Mouse (Mus musculus) neural tube, embryonic 11.5 days (tissue): ENCODE results near the gene Ankrd63. TPM values are rescaled to one million over a fixed set of nuclear protein-coding genes. Genes with fewer than 3 reads are reported as not detected.

Source experiments
- ATAC-seq: fragments of 200-750 bp; cut with Nextera tagmentation; 2 replicates; pipeline ENCODE4 v1.8.0; 2017; ENCODE audit warnings: moderate number of reproducible peaks, mild to moderate bottlenecking, moderate TSS enrichment, moderate library complexity; ENCODE audit not compliant: insufficient read depth, low FRiP score, low TSS enrichment
- DNase-seq: peaks from one replicate; pipeline ENCODE4 v3.0.0-alpha.2; 2015; ENCODE audit warnings: low spot score
- H3K27ac ChIP-seq: fragments of 300-500 bp; sonication (generic); 2 replicates; pipeline ENCODE4 v1.5.1; 2014; ENCODE audit warnings: low read depth, mild to moderate bottlenecking, low read length
- H3K27me3 ChIP-seq: fragments of 300-500 bp; sonication (generic); 2 replicates; pipeline ENCODE4 v1.6.1; 2014; ENCODE audit warnings: mild to moderate bottlenecking, low read length, mixed read lengths; ENCODE audit not compliant: control insufficient read depth, insufficient read depth
- H3K36me3 ChIP-seq: fragments of 300-500 bp; sonication (generic); 2 replicates; pipeline ENCODE4 v1.6.1; 2014; ENCODE audit warnings: mild to moderate bottlenecking, low read length, moderate library complexity, mixed read lengths; ENCODE audit not compliant: control insufficient read depth, insufficient read depth
- H3K4me1 ChIP-seq: fragments of 300-500 bp; sonication (generic); 2 replicates; pipeline ENCODE4 v1.6.1; 2014; ENCODE audit warnings: low read length, mixed read lengths; ENCODE audit not compliant: control insufficient read depth, insufficient read depth
- H3K4me2 ChIP-seq: fragments of 300-500 bp; sonication (generic); 2 replicates; pipeline ENCODE4 v1.6.1; 2014; ENCODE audit warnings: low read depth, mild to moderate bottlenecking, moderate library complexity
- H3K4me3 ChIP-seq: fragments of 300-500 bp; sonication (generic); 2 replicates; pipeline ENCODE4 v1.5.1; 2014; ENCODE audit warnings: low read depth, low read length
- H3K9ac ChIP-seq: fragments of 300-500 bp; sonication (generic); 2 replicates; pipeline ENCODE4 v1.6.1; 2014; ENCODE audit warnings: mild to moderate bottlenecking, low read length
- H3K9me3 ChIP-seq: fragments of 300-500 bp; sonication (generic); 2 replicates; pipeline ENCODE4 v1.6.1; 2016; ENCODE audit warnings: low read length; ENCODE audit not compliant: control insufficient read depth
- WGBS: fragments of 180-500 bp; shearing (Covaris S2); extraction: QIAGEN DNeasy Blood & Tissue Kit; methylation state at CpG from one replicate; pipeline ENCODE4 v1.1.7; 2014; 5-methylcytosine and 5-hydroxymethylcytosine counted together
- polyA plus RNA-seq: library from polyadenylated mRNA; unstranded; fragments of >200 nt; fragmentation: Nextera tagmentation; extraction: Ambion mirVana; gene quantifications from 2 replicates; pipeline ENCODE4 v1.2.1, GENCODE M21; 2014

The Ankrd63 gene
- polyA plus RNA-seq, 1 experiment from 2014 or later: not detected

DNA sequence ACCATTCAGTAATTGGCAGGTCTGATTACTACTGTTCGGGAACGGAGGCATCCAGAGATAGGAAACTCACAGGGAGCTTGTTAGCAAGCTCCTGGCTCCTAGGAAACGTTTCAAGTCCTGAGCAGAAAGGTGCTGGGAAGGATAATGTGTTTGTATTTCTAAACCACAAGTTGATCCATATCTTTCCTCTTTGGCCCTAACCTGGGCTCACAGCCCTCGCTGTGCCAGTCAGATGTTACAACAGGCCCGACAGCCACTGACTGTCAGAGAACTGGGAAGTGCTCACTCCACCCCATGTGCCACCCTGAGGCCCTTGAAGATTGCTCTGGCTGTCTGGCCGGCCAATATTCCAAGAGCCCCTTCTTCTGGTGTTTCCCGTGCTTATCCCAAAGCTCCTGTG, 29.3 kb downstream of the Ankrd63 start:
- Histone ChIP-seq H3K4me3 (no peak overlapping the region), H3K36me3 (no peaks in the 10 kb centered on the region), H3K9ac (no peak overlapping the region), H3K4me1 (peaks cover 9% of the 10 kb centered on the region; the same call in 1 of the 2 replicates), H3K27ac (no peak overlapping the region), H3K4me2 (no peak overlapping the region), H3K27me3 (peaks cover 58% of the 10 kb centered on the region), H3K9me3 (no peaks in the 10 kb centered on the region)
- 8% methylated on average over 7 of the region's 7 CpGs for WGBS
- ATAC-seq (no peak), DNase-seq (no peak)

DNA sequence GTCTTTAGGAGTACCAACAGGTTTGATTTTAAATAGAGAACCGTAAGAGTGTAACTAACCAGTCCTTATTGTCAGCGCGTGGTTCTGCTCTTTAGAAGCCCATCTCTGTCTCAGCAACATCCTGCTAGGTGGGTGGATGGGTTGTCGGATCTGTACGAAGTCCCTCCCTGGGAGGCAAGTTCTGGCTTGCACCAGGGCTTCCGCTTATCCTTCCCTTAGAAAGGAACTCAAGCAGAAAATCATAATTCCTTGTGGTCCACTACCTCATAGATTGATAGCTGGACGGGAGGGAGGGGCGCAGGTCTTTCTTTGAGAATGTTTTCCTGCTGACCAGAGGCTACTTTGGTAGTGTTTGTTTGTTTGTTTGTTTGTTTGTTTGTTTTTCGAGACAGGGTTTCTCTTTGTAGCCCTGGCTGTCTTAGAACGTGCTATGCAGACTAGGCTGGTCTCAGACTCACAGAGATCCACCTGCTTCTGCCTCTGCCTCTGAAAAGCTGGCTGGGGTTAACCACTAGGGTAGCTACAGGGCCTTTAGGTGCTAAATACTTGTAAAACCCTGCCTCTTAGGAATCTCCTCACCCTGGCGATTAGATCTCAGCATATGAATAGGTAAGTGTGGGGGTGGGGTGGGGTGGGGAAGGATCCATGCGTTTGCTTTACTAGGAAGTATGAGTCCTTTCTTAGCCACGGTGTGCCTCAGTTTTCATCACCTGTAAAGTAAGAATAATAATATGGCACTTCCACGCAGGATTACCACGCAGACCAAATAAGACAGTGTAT, 29.9 kb downstream of the Ankrd63 start:
- ATAC-seq: no peak
- no peak overlapping the region for H3K9ac ChIP-seq
- H3K27me3 ChIP-seq: peaks cover 52% of the 10 kb centered on the region

DNA sequence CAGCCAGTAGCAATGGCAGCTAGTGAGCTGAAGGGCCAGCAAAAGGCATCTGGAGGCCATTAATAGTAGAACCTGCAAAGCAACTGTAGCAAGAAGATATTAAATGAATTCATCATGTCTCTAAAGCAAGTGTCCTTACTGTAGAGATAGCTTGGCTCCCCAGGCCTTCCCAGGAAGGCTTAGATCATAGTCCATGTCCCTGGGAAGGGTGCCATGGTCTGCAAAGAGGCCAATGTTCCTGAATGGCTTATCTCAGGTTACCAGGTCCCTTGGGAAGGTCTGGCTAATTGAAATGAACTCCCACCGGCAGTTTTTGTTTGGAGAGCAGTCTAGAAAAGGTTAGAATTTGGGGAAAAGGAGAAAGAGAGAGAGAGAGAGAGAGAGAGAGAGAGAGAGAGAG, 32.0 kb downstream of the Ankrd63 start:
- ATAC-seq (no peak), DNase-seq (no peak)
- Histone ChIP-seq H3K4me2 (no peak overlapping the region), H3K4me3 (no peak overlapping the region), H3K4me1 (no peaks in the 10 kb centered on the region), H3K9ac (no peak overlapping the region), H3K36me3 (no peaks in the 10 kb centered on the region), H3K27me3 (peaks cover 30% of the 10 kb centered on the region), H3K9me3 (no peaks in the 10 kb centered on the region), H3K27ac (no peak overlapping the region)
- 54% methylated on average over 1 of the region's 1 CpGs for WGBS

More for the DNA sequence above, 29.9 kb downstream of the Ankrd63 start:
- 22% methylated on average over 15 of the region's 15 CpGs for WGBS
- Histone ChIP-seq H3K4me3 (no peak overlapping the region), H3K4me1 (peaks cover 9% of the 10 kb centered on the region; the same call in 1 of the 2 replicates), H3K4me2 (no peak overlapping the region), H3K27ac (no peak overlapping the region), H3K9me3 (no peaks in the 10 kb centered on the region), H3K36me3 (no peaks in the 10 kb centered on the region)
- DNase-seq: no peak

DNA sequence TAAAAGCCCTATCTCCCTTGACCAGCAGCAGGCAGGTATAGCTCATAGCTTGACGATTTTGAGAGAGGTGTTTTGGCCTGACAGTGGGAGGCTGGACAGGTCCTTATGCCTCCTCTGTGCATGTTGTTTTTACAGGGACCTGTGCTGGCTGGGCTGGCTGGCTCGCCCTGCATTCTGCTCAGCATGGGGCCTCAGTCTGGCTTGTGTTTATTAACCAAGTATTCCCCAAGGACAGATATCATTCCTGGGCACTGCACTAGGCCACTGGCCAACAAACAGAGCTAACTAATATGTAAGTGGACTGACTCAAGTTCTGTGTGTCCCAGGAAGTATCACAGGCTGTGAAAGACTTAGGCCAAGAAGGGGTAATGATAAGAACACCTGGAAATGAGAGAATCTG, 34.0 kb downstream of the Ankrd63 start:
- Histone ChIP-seq H3K27ac (no peak overlapping the region), H3K36me3 (no peaks in the 10 kb centered on the region), H3K9ac (no peak overlapping the region), H3K4me3 (no peak overlapping the region), H3K9me3 (no peaks in the 10 kb centered on the region), H3K4me1 (no peaks in the 10 kb centered on the region), H3K27me3 (peaks cover 12% of the 10 kb centered on the region), H3K4me2 (no peak overlapping the region)
- WGBS: 53% methylated on average over 2 of the region's 2 CpGs
- DNase-seq (no peak), ATAC-seq (no peak)

DNA sequence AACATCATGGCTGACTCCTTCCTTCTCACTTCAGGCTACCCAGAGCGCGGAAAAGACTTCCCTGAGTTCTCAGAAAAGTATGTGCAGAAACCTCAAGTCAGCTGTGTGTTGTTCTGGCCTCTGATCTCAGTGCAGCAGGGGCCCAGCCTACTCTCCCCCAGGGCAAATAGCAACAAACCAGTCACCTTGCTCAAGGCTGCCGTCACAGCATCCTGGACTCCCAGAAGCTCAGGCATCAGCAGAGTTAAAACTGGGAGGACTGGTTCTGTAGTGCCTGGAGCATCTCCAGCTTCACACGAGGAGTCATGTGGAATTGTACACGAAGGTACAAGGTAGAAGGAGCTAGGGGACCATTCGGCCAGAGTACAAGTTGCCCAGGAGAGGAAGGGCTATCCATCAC, 34.5 kb downstream of the Ankrd63 start:
- no peak overlapping the region for H3K4me2 ChIP-seq
- no peak overlapping the region for H3K4me3 ChIP-seq
- WGBS: 58% methylated on average over 6 of the region's 6 CpGs
- no peak overlapping the region for H3K27ac ChIP-seq
- no peak for DNase-seq
- H3K27me3 ChIP-seq: peaks cover 10% of the 10 kb centered on the region
- H3K4me1 ChIP-seq: no peaks in the 10 kb centered on the region
- ATAC-seq: no peak
- H3K36me3 ChIP-seq: no peaks in the 10 kb centered on the region
- H3K9ac ChIP-seq: no peak overlapping the region
- H3K9me3 ChIP-seq: no peaks in the 10 kb centered on the region

DNA sequence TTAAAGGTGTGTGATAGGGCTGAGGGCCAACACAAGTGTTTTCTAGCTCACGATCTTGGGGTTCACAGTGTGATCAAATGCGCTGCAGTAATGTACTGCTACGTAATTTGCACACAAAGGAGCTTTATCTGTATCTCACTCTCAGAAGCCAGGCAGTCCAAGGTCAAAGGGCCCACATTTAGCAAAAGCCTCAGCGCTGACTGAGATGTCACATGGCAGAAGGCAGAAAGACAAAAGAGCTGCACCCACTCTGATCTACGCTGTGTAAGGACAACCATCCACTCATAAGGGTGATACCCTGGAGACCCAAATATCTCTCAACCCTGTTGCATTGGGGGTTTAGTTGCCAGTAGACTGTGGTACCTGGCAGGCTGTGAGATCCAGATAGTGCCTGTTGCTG, 36.6 kb downstream of the Ankrd63 start:
- Histone ChIP-seq H3K27me3 (peaks cover 23% of the 10 kb centered on the region), H3K27ac (no peak overlapping the region), H3K4me1 (peaks cover 9% of the 10 kb centered on the region), H3K36me3 (no peaks in the 10 kb centered on the region), H3K9me3 (no peaks in the 10 kb centered on the region), H3K9ac (no peak overlapping the region), H3K4me2 (no peak overlapping the region), H3K4me3 (no peak overlapping the region)
- 74% methylated on average over 5 of the region's 5 CpGs for WGBS
- ATAC-seq: no peak
- no peak for DNase-seq

DNA sequence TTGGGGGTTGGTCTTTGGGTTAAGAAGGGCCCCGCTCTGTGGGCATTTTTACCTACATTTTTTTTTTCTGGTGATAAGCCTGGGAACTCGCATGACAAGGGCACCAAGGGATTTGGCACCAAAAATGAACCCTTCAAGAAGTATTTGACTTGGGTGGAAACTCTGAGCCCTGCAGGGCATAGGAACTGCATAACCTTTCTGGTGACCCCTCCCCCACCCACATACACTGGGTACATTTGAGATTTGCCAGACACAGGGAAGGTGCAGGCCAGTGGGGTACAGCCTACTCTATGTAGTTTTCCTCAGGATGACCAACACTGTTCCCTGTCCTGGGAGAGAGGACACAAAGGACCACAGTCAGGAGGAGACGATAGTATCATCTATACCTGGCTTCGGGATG, 38.1 kb downstream of the Ankrd63 start:
- no peak for ATAC-seq
- H3K4me2 ChIP-seq: no peak overlapping the region
- peaks cover 23% of the 10 kb centered on the region for H3K27me3 ChIP-seq
- H3K9ac ChIP-seq: no peak overlapping the region
- H3K9me3 ChIP-seq: no peaks in the 10 kb centered on the region
- WGBS: 87% methylated on average over 4 of the region's 4 CpGs
- no peak overlapping the region for H3K4me3 ChIP-seq
- H3K4me1 ChIP-seq: peaks cover 9% of the 10 kb centered on the region
- no peak overlapping the region for H3K27ac ChIP-seq
- H3K36me3 ChIP-seq: no peaks in the 10 kb centered on the region
- DNase-seq: no peak

DNA sequence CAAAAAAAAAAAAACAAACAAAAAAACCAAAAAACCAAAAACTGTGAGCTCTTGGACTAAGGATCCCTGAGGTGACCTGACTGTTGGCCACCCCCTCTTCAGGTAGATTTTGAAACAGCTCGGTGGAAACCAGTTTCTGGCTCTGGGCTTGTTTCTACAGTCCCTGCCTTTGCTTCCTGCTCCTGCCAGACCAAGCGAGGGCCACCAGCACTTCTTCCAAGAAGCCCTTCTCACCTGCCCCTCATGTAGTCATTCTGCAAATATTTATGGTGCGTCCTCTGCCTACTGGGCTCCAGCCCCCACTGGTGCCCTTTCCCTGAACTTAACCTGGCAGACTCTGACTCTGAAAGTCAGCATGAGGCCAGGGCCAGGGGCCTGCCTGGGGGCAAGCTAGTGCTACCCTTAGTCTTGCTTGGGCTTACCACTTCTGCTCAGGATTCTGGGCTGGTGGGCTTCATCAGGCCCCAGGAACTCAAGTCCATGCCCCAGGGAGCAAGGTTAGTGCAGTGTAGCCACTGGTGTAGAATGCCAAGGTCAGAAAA, 38.7 kb downstream of the Ankrd63 start:
- H3K36me3 ChIP-seq: no peaks in the 10 kb centered on the region
- H3K4me2 ChIP-seq: no peak overlapping the region
- H3K9me3 ChIP-seq: no peaks in the 10 kb centered on the region
- H3K4me1 ChIP-seq: peaks cover 9% of the 10 kb centered on the region
- no peak overlapping the region for H3K4me3 ChIP-seq
- H3K27ac ChIP-seq: no peak overlapping the region
- no peak overlapping the region for H3K9ac ChIP-seq
- DNase-seq (no peak), ATAC-seq (no peak)
- WGBS: 58% methylated on average over 3 of the region's 3 CpGs
- peaks cover 23% of the 10 kb centered on the region for H3K27me3 ChIP-seq
